Mouse (Mus musculus): Measurements from ENCODE around the gene Trpv3. TPM values are rescaled to one million over a fixed set of nuclear protein-coding genes. Genes with fewer than 3 reads are reported as not detected.
"Not testable (repeated sequence)": the region's sequence is repeated elsewhere in the genome, so short reads cannot be mapped to it uniquely, and the experiment has no call there.

Gene Trpv3
- polyA plus RNA-seq, 1 experiment from 2014 or later, result 0.02 TPM

- Histone ChIP-seq H3K27me3 (ENCODE audit: poor library complexity, severe bottlenecking) (no peaks in the 10 kb centered on the region), H3K4me1 (no peaks in the 10 kb centered on the region), H3K9me3 (no peaks in the 10 kb centered on the region), H3K4me3 (no peak overlapping the region), H3K36me3 (replicated peaks) (no peaks in the 10 kb centered on the region), H3K27ac (no peak overlapping the region)
- 40% methylated on average over 3 of the region's 3 CpGs for WGBS
- no peak for DNase-seq (ENCODE audit: extremely low spot score, low spot score)
Observed at GRCm38 (mm10) chr11:73315961-73316360, 48.8 kb downstream of the Trpv3 start.

- H3K4me3 ChIP-seq; DNase-seq (ENCODE audit: extremely low spot score, low spot score); H3K4me1 ChIP-seq; H3K27ac ChIP-seq; H3K36me3 ChIP-seq (replicated peaks); H3K27me3 ChIP-seq (ENCODE audit: poor library complexity, severe bottlenecking); H3K9me3 ChIP-seq: not testable (repeated sequence)
- 90% methylated on average over 2 of the region's 2 CpGs for WGBS
Observed at GRCm38 (mm10) chr11:73318581-73318980, 51.4 kb downstream of the Trpv3 start.

- not testable (repeated sequence) for H3K9me3 ChIP-seq; H3K36me3 ChIP-seq (replicated peaks); DNase-seq (ENCODE audit: extremely low spot score, low spot score); H3K27me3 ChIP-seq (ENCODE audit: poor library complexity, severe bottlenecking); H3K4me3 ChIP-seq; H3K4me1 ChIP-seq; H3K27ac ChIP-seq
- WGBS, result 96% methylated on average over 13 of the region's 13 CpGs
Observed at GRCm38 (mm10) chr11:73321064-73321463, 53.9 kb downstream of the Trpv3 start.

GRCm38 (mm10) chr11:73323906-73324830, 57.0 kb downstream of the Trpv3 start:
- no peaks in the 10 kb centered on the region for H3K4me1 ChIP-seq
- 81% methylated on average over 9 of the region's 9 CpGs for WGBS
- no peaks in the 10 kb centered on the region; the same call in 1 of the 2 replicates for H3K9me3 ChIP-seq
- H3K27ac ChIP-seq, result no peak overlapping the region
- no peaks in the 10 kb centered on the region for H3K27me3 ChIP-seq (ENCODE audit: poor library complexity, severe bottlenecking)
- no peak for DNase-seq (ENCODE audit: extremely low spot score, low spot score)
- H3K36me3 ChIP-seq (replicated peaks), result no peaks in the 10 kb centered on the region
- H3K4me3 ChIP-seq, result no peak overlapping the region

- no peaks in the 10 kb centered on the region for H3K27me3 ChIP-seq (ENCODE audit: poor library complexity, severe bottlenecking)
- peaks cover 8% of the 10 kb centered on the region; the same call in 1 of the 2 replicates for H3K9me3 ChIP-seq
- no peak overlapping the region for H3K4me3 ChIP-seq
- no peak overlapping the region for H3K27ac ChIP-seq
- DNase-seq (ENCODE audit: extremely low spot score, low spot score), result no peak
- H3K4me1 ChIP-seq, result no peaks in the 10 kb centered on the region
- H3K36me3 ChIP-seq (replicated peaks), result no peaks in the 10 kb centered on the region
- 69% methylated on average over 12 of the region's 12 CpGs for whole genome bisulfite sequencing
Observed at GRCm38 (mm10) chr11:73326485-73326886, 59.3 kb downstream of the Trpv3 start.

- no peak for DNase-seq (ENCODE audit: extremely low spot score, low spot score)
- H3K27me3 ChIP-seq (ENCODE audit: poor library complexity, severe bottlenecking), result no peaks in the 10 kb centered on the region
- H3K4me3 ChIP-seq, result no peak overlapping the region
- H3K36me3 ChIP-seq (replicated peaks), result no peaks in the 10 kb centered on the region
- no peak overlapping the region for H3K27ac ChIP-seq
- peaks cover 8% of the 10 kb centered on the region; the same call in 1 of the 2 replicates for H3K9me3 ChIP-seq
- WGBS, result 89% methylated on average over 4 of the region's 4 CpGs
- H3K4me1 ChIP-seq, result no peaks in the 10 kb centered on the region
Observed at GRCm38 (mm10) chr11:73327361-73327760, 60.2 kb downstream of the Trpv3 start.

- H3K4me1 ChIP-seq, result no peaks in the 10 kb centered on the region
- 80% methylated on average over 27 of the region's 27 CpGs for WGBS
- DNase-seq (ENCODE audit: extremely low spot score, low spot score), result no peak
- H3K27ac ChIP-seq, result no peak within 1 kb of the TSS
- no peaks in the 10 kb centered on the region for H3K27me3 ChIP-seq (ENCODE audit: poor library complexity, severe bottlenecking)
- no peak within 1 kb of the TSS for H3K4me3 ChIP-seq
- no peaks in the 10 kb centered on the region for H3K36me3 ChIP-seq (replicated peaks)
- H3K9me3 ChIP-seq, result peaks cover 8% of the 10 kb centered on the region; the same call in 1 of the 2 replicates
Observed at GRCm38 (mm10) chr11:73329442-73329841, 62.3 kb downstream of the Trpv3 start, which contains the start of the genes Aspa, Gm49340 and Spata22. TSS of gene Aspa (minus strand) at chr11:73329596. TSS of gene Gm49340 (plus strand) at chr11:73329741. TSS of gene Spata22 (plus strand) at chr11:73329741.

GRCm38 (mm10) chr11:73333357-73333756, 66.2 kb downstream of the Trpv3 start:
- DNase-seq (ENCODE audit: extremely low spot score, low spot score), result no peak
- 71% methylated on average over 2 of the region's 2 CpGs for WGBS
- no peak overlapping the region for H3K4me3 ChIP-seq
- H3K9me3 ChIP-seq, result peaks cover 8% of the 10 kb centered on the region; the same call in 1 of the 2 replicates
- no peaks in the 10 kb centered on the region for H3K4me1 ChIP-seq
- no peaks in the 10 kb centered on the region for H3K36me3 ChIP-seq (replicated peaks)
- no peak overlapping the region for H3K27ac ChIP-seq
- no peaks in the 10 kb centered on the region for H3K27me3 ChIP-seq (ENCODE audit: poor library complexity, severe bottlenecking)

GRCm38 (mm10) chr11:73336919-73337318, 69.7 kb downstream of the Trpv3 start:
- Histone ChIP-seq H3K27me3 (ENCODE audit: poor library complexity, severe bottlenecking) (no peaks in the 10 kb centered on the region), H3K27ac (no peak overlapping the region), H3K36me3 (replicated peaks) (no peaks in the 10 kb centered on the region), H3K9me3 (no peaks in the 10 kb centered on the region), H3K4me1 (no peaks in the 10 kb centered on the region), H3K4me3 (no peak overlapping the region)
- 78% methylated on average over 4 of the region's 4 CpGs for WGBS
- DNase-seq (ENCODE audit: extremely low spot score, low spot score), result no peak

Other genes with a start within 250 kb of the Trpv3 start
- gene Camkk1, start 248.4 kb upstream of the Trpv3 start, polyA plus RNA-seq (2016; fragmentation: Nextera tagmentation; extraction: Ambion mirVana), result 4.6 and 5.4 TPM in 2 replicates
- gene Ncbp3, start 219.6 kb upstream of the Trpv3 start, polyA plus RNA-seq (2016; fragmentation: Nextera tagmentation; extraction: Ambion mirVana), result 12.1 and 13.9 TPM in 2 replicates
- gene Itgae, start 176.8 kb upstream of the Trpv3 start, polyA plus RNA-seq (2016; fragmentation: Nextera tagmentation; extraction: Ambion mirVana), result 0.45 and 0.54 TPM in 2 replicates
- gene Haspin, start 129.1 kb upstream of the Trpv3 start, polyA plus RNA-seq (2016; fragmentation: Nextera tagmentation; extraction: Ambion mirVana), result 25.3 and 28.6 TPM in 2 replicates
- 0.10 and 0.24 TPM in 2 replicates for gene P2rx5, start 107.0 kb upstream of the Trpv3 start, polyA plus RNA-seq (2016; fragmentation: Nextera tagmentation; extraction: Ambion mirVana)
- 135 and 138 TPM in 2 replicates for gene Emc6, start 90.4 kb upstream of the Trpv3 start, polyA plus RNA-seq (2016; fragmentation: Nextera tagmentation; extraction: Ambion mirVana)
- gene Tax1bp3, start 90.3 kb upstream of the Trpv3 start, polyA plus RNA-seq (2016; fragmentation: Nextera tagmentation; extraction: Ambion mirVana), result 143 TPM in 2 replicates
- gene Ctns, start 68.3 kb upstream of the Trpv3 start, polyA plus RNA-seq (2016; fragmentation: Nextera tagmentation; extraction: Ambion mirVana), result 14.8 and 16.1 TPM in 2 replicates
- 0.69 and 0.81 TPM in 2 replicates for gene Shpk, start 67.9 kb upstream of the Trpv3 start, polyA plus RNA-seq (2016; fragmentation: Nextera tagmentation; extraction: Ambion mirVana)
- gene Trpv1, start 33.1 kb upstream of the Trpv3 start, polyA plus RNA-seq (2016; fragmentation: Nextera tagmentation; extraction: Ambion mirVana), result not detected in 2 replicates
- 0.12 and 0.14 TPM in 2 replicates for gene Aspa, start 62.2 kb downstream of the Trpv3 start, polyA plus RNA-seq (2016; fragmentation: Nextera tagmentation; extraction: Ambion mirVana)
- gene Gm49340, start 62.4 kb downstream of the Trpv3 start, polyA plus RNA-seq (2016; fragmentation: Nextera tagmentation; extraction: Ambion mirVana), result not detected in 2 replicates
- not detected in 2 replicates for gene Spata22, start 62.4 kb downstream of the Trpv3 start, polyA plus RNA-seq (2016; fragmentation: Nextera tagmentation; extraction: Ambion mirVana)
- gene Olfr20, start 83.4 kb downstream of the Trpv3 start, polyA plus RNA-seq (2016; fragmentation: Nextera tagmentation; extraction: Ambion mirVana), result not detected in 2 replicates
- not detected in 2 replicates for gene Olfr376, start 103.9 kb downstream of the Trpv3 start, polyA plus RNA-seq (2016; fragmentation: Nextera tagmentation; extraction: Ambion mirVana)
- not detected in 2 replicates for gene Olfr1, start 132.2 kb downstream of the Trpv3 start, polyA plus RNA-seq (2016; fragmentation: Nextera tagmentation; extraction: Ambion mirVana)
- not detected in 2 replicates for gene Olfr378, start 161.1 kb downstream of the Trpv3 start, polyA plus RNA-seq (2016; fragmentation: Nextera tagmentation; extraction: Ambion mirVana)
- not detected in 2 replicates for gene Olfr380, start 190.1 kb downstream of the Trpv3 start, polyA plus RNA-seq (2016; fragmentation: Nextera tagmentation; extraction: Ambion mirVana)
- gene Olfr381, start 224.2 kb downstream of the Trpv3 start, polyA plus RNA-seq (2016; fragmentation: Nextera tagmentation; extraction: Ambion mirVana), result not detected in 2 replicates
- gene Olfr382, start 249.8 kb downstream of the Trpv3 start, polyA plus RNA-seq (2016; fragmentation: Nextera tagmentation; extraction: Ambion mirVana), result not detected in 2 replicates